Mouse (Mus musculus): Measurements from ENCODE around the gene Zkscan17.

The Zkscan17 gene

DNA sequence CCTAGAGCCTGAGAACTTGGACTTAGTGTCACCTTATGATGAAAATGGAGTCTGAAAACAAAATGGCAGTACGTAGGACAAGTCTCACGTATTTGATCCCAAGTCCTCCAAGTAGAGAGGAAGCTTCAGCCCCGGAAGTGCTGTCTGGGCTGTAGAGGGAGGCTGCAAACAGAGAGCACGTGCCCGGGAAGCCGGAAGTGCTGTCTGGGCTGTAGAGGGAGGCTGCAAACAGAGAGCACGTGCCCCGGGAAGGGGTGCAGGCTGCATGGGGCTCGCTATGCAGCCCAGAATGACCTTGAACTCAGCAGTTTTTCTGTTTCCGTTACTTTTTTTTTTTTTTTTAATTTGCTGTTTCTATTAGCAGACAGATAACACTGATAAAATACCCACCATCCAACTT is 8.3 kb downstream of the Zkscan17 start:
- DNase-seq (ENCODE audit: low spot score in 2 of 2): peak in 1 of 2 experiments; percentile 32

DNA sequence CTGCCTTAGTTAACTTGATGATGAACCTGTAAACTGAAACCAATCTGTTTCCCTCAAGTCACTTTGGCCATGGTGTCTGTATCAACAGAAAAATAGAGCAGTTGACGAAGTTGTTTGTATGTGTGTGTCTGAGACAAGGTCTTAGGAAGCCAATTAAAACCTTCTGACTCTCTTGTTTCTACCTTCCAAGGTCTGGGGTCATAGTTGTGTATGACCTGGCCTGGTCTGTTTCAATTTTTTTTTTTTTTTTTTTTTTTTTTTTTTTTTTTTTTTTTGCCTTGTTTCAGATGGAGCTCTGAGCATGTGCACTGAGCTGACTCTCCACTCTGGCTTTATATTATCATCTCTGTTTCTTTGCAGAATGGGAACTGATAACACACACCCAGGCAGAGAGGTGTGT is 9.1 kb downstream of the Zkscan17 start:
- DNase-seq (ENCODE audit: low spot score in 2 of 2): no peak

GRCm38 (mm10) chr11:59514789-59515188 is 11.8 kb downstream of the Zkscan17 start:
- no peak for DNase-seq (ENCODE audit: low spot score in 2 of 2)

DNA sequence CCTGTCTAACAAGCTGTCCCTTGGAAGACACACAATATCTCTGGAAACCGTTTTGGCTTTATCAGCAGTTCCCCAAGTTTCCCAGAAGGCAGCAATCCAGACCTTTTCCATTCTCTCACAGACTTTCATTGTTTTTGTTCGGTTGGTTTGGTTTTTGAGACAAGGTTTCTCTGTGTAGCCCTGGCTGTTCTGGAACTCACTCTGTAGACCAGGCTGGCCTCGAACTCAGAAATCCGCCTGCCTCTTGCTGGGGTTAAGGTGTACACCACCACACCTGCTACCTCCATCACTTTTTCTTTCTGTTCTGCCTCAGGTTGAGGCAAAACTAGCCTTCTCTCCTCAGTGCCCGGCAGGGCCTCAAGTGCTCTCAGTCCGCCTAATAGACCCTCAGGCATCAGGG is 12.2 kb downstream of the Zkscan17 start:
- DNase-seq (ENCODE audit: low spot score in 2 of 2): no peak

DNA sequence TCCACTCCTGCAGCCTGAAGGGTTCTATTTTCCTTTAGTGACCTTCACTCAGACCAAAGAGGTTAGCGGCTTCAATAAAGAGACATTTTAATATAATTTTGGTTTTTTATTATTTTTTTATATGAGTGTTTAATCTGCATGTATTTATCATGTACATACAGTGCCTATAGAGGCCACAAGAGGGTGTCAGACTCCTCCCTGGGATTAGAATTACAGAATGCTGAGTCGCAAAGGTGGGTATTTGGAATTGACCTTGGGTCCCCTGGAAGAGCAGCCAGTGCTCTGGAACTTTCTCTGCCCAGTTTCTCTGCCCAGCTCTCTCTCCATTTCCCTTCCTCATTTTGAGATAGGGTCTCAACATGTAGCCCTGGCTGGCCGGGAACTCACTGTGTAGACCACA is 13.0 kb downstream of the Zkscan17 start:
- DNase-seq (ENCODE audit: low spot score in 2 of 2): no peak

DNA sequence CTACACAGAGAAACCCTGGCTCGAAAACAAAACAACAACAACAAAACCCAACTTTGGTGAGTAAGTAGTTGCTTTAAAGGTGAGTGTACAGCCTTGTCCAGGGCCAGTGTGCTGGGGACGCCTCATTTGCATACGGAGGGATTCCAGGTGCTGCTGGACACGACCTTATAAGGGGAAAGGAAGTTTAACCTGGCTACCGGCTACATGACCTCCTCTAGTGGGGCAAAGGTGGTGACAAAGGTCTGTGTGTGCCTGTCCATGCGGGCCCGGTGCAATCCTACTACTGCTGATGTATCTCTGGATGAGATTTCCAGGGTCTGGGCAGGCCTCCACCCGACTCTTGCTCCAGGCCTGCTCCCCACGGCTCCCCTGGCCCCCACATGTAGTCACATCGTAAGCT is 13.8 kb downstream of the Zkscan17 start:
- no peak for DNase-seq (ENCODE audit: low spot score in 2 of 2)

DNA sequence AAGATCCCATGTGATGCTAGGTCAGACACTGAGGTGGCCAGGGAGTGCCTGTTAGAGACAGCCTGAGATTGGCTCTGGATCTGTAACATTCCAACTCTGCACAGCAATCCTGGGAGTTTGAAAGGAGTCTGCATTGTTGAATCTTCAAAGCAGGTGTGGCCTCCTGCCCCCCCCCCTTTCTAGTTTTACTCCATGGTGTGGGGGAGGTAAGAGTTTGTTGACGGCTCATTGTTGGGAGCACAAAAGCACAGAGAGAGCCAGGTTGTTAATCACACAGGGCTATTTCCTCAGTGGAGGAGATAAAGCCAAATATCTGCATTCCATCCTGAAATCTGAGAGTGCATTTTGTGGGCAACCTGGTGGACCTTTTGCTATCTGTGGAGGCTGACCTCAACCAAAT is 15.0 kb downstream of the Zkscan17 start:
- no peak for DNase-seq (ENCODE audit: low spot score in 2 of 2)

DNA sequence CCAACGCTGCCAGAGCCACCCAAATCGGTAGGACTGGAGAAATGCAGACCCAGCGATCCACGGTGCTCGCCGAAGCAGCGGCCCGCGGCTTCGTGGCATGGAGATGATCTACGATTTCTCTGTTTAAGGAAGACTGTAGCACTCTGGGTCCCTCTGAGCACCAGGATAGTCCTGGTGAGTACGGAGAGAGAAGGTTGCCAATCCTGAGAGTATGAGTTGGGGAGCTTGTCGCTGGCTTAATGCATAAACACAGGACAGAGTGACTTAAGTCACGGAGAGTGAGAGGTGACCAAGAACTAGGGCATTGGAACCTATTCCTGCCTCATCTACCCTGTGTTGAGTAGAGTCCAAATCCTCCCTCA is 19.9 kb downstream of the Zkscan17 start:
- DNase-seq (ENCODE audit: low spot score in 2 of 2): no peak

GRCm38 (mm10) chr11:59505839-59506712 is 20.5 kb downstream of the Zkscan17 start:
- DNase-seq (ENCODE audit: low spot score in 2 of 2): peak; percentile 75 to 76

GRCm38 (mm10) chr11:59505351-59505838 is 21.2 kb downstream of the Zkscan17 start:
- DNase-seq (ENCODE audit: low spot score in 2 of 2): peak; percentile 58 to 72

DNA sequence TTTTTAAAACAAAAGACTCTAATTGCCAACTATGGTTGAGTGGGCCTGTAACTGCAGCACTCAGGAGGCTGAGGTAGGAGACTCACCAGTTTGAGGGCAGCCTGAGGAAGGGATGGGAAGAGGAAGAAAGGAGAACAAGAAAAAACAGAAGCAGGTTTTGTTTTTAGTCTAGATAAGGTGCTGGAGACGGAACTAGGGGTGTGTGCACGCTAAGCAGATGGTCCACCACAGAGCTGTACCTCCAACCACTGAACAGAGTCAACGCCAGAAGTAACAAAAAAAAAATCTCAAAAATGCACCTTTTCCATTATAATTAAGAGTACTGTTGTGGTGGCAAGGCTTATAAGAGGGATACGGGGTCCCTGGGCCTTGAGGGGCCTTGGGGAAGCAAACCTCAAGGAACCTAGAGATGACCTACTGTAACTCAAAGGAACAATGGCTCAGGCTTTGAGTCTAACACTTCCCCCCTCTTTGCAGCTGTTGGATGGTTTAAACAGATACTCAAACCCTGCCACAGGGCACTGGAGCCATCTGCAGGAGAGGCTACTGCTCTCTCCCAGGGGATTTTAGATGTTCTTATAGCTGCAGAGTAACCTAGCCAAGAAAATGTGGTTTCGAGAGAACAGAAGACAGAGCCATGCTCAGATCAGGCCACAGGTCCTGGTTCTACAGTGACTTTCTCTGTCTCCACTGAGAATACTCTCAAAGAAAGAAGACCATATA is 24.4 kb downstream of the Zkscan17 start:
- peak in 1 of 2 experiments; percentile 20 for DNase-seq (ENCODE audit: low spot score in 2 of 2)

GRCm38 (mm10) chr11:59497747-59498146 is 28.8 kb downstream of the Zkscan17 start:
- DNase-seq (ENCODE audit: low spot score in 2 of 2): no peak

GRCm38 (mm10) chr11:59496672-59497310 is 29.8 kb downstream of the Zkscan17 start:
- DNase-seq (ENCODE audit: low spot score in 2 of 2): no peak

- DNase-seq (ENCODE audit: low spot score in 2 of 2): no peak
Observed at GRCm38 (mm10) chr11:59486222-59486621, 40.3 kb downstream of the Zkscan17 start.

GRCm38 (mm10) chr11:59485641-59486040 is 40.9 kb downstream of the Zkscan17 start:
- DNase-seq (ENCODE audit: low spot score in 2 of 2): no peak

GRCm38 (mm10) chr11:59483212-59483611 is 43.3 kb downstream of the Zkscan17 start:
- no peak for DNase-seq (ENCODE audit: low spot score in 2 of 2)

DNA sequence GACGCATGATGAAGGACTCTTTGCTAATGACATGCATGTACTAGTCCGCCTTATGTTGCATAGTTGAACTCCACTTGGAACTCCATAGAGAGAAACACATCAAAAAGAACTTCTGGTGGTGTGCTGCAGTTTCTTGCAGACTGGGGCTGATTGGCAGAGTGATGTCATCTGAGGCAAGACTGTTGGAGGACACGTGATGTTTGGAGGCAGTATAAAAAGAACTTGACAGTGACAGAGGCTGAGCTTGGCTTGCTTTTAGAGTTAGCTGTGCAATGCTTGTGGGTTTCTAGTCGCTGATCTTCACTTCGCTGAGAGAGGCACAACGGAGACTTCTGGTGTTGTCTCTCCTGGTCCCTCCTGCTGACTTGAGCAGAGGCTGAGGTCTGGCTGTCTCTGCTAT is 49.3 kb downstream of the Zkscan17 start:
- DNase-seq (ENCODE audit: low spot score in 2 of 2): no peak

DNA sequence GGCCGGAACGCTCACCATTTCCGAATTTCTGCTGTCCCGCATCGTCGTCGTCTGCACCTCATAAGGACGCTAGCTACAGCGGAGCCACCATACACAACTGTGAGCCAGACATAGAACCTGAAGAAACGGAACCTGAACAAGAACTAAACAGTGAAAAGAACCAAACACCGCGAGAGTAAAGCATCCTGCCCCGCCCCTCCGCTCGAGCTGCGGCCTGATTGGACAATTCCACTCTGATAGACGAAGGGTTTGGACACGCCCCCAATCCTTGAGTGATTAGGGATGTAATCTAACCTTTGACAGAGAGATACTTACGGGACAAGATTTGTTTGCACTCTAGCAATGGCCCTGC is 54.2 kb downstream of the Zkscan17 start, which contains the start of gene Zfp867:
TSS of gene Zfp867 (minus strand) at position 149 of the 352 bp plus-strand sequence.
- peak; percentile 84 to 88 for DNase-seq (ENCODE audit: low spot score in 2 of 2)

GRCm38 (mm10) chr11:59471413-59472325 is 54.9 kb downstream of the Zkscan17 start:
- DNase-seq (ENCODE audit: low spot score in 2 of 2): no peak

DNA sequence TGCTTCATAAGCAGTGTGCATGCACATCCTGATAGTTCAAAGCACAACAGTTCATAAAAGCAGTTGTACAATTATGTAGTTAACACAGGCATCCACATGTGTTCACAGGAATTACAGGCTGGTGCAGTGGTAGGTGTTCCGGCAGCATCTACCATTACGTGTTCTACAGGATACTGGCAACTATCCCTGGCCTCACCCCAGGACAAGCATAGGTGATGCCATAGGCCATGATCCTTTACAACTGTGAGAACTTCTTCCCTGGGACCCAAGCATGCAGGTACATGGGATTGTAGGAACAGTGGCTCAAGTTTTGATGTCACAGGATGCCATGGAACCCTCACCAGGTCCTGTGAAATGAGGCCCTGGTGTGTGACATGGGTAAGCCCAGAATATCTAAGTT is 66.1 kb downstream of the Zkscan17 start:
- DNase-seq (ENCODE audit: low spot score in 2 of 2): no peak

- no peak for DNase-seq (ENCODE audit: low spot score in 2 of 2)
Observed at GRCm38 (mm10) chr11:59458973-59459372, 67.6 kb downstream of the Zkscan17 start.
